Mouse (Mus musculus) heart, postnatal 10 days (tissue): ENCODE data around the gene Brwd1. TPM values are rescaled to one million over a fixed set of nuclear protein-coding genes. Genes with fewer than 3 reads are reported as not detected.
"Not testable (repeated sequence)": the region's sequence is repeated elsewhere in the genome, so short reads cannot be mapped to it uniquely, and the experiment has no call there.

Source experiments
- DNase-seq, 2 experiments: peaks; one replicate each; pipeline ENCODE4 v3.0.0; 2021
- intact Hi-C: fragments of 180-260 bp; cut with DNase I; formaldehyde crosslinking; loops from one replicate; pipeline ENCODE4 v1.15.1; 2025
- total RNA-seq, 2 experiments: library from RNA; stranded (reverse); gene quantifications; 2 replicates each; pipeline ENCODE4 v1.2.3; 2021

Gene Brwd1
- 100 to 1,000 TPM in 1 of 2 experiments, 10 to 100 TPM in 1; 92.4 to 101 TPM for total RNA-seq

- DNase-seq = peak; percentile 93
- intact Hi-C loops = loop anchor here (2.0 kb wide), 1 partner anchor 62 kb away; the partner anchor contains the start of gene Wrb
Observed at GRCm38 (mm10) chr16:96082301-96083178, at the start of gene Brwd1. Brwd1 (minus strand) TSS chr16:96082526.

GRCm38 (mm10) chr16:96128466-96128865 is 46.1 kb upstream of the Brwd1 start:
- intact Hi-C loops = loop anchor here (2.0 kb wide), 1 partner anchor 16 kb away; the partner anchor contains the start of gene Wrb
- DNase-seq = no peak

DNA sequence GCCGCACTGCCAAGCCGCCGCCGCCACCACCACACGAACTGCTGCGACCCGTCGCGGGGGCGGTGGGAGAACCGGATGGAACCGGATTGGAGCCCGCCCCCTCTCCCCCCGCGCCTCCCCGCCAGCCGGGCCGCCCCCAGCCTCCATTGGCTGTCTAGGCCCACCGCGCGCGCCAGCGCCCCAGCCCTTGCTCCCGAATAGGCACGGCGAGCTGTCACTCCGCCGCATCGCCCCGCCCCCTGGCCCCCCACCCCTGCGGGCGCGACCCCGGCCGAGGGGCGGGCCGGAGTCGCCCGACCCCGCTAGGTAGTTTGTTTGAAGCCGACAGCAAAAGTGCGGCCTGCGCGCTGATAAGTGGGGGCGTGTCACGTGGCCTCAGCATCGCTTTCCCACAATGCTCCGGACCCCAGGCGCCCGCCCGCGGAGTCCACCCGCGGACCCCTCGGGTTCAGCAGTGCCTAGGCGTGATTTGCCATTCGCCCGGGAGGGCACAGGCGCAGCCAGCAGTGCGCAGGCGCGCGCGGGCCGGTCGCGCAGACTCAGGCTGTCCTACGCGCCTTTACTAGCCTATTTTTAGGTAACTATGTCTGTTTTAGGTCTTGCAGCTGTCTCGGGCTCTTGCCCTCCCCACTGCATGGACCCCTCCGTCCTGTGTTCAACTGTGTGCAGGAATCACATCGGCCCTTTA is 45.5 kb upstream of the Brwd1 start, which contains the start of gene Hmgn1:
Gene Hmgn1 (minus strand): TSS at position 73 of the 688 bp plus-strand sequence.
- peak; percentile 96 to 97 for DNase-seq
- intact Hi-C loops = loop anchor here (1.0 to 2.0 kb wide), 2 partner anchors 17 to 44 kb away; partner anchors contain the start of gene Wrb

GRCm38 (mm10) chr16:96127288-96127656 is 44.9 kb upstream of the Brwd1 start:
- no peak for DNase-seq

DNA sequence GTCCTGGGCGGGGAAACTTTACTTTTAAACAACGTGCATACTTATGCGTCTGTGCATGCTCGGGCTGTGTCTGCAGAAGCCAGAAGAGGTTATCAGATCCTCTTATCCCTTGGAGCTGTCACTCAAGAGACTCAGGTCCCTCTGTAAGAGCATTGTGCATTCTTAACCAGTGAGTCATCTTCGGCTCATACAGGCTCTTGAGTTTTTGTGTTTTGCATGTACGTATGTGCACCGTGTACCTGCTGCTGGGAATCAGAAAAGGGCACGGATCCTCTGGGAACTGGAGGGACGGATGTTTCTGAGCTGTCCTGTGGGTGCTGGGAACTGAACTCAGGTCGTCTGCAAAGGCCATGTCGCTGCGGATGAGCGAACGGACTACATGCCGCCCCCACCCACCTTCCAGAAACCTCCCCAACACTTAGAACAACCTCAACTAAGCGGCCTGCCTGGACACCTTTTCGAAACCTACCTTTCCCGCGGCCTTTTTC is 44.4 kb upstream of the Brwd1 start:
- intact Hi-C loops = loop anchor here (1.0 kb wide), 1 partner anchor 42 kb away; no protein-coding TSS in a partner anchor
- DNase-seq = peak; percentile 14 to 30

More at GRCm38 (mm10) chr16:96127288-96127656, 44.9 kb upstream of the Brwd1 start:
- intact Hi-C loops = loop anchor here (1.0 kb wide), 1 partner anchor 43 kb away; no protein-coding TSS in a partner anchor

DNA sequence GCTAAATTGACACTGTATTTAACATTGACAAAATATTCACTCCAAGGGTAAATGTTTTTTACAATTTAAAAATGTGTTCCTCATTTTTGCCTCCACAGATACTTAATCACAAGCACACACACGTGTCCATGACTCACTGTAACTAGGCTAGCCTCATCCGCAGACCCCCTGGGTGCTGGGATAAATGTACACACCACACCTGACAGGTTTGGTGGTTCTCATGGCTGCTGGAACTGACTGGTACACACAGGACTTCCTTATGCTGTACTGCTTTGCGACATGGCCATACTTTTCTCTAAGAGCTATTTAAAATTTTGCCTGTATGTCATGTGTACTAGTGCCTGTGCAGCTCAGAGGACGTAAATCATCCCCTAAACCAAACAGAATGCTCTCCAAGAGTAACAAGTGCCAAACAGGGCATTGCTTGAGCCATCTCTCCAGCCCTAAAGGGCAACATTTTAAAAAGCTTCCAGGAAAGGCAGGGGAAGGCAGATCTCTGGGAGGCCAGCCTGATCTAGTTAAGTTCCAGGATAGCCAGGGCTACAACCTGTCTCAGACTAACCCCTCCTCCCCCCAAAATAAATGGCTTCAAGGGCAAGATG is 37.8 kb upstream of the Brwd1 start:
- DNase-seq = no peak
- intact Hi-C loops = no loop called here

DNA sequence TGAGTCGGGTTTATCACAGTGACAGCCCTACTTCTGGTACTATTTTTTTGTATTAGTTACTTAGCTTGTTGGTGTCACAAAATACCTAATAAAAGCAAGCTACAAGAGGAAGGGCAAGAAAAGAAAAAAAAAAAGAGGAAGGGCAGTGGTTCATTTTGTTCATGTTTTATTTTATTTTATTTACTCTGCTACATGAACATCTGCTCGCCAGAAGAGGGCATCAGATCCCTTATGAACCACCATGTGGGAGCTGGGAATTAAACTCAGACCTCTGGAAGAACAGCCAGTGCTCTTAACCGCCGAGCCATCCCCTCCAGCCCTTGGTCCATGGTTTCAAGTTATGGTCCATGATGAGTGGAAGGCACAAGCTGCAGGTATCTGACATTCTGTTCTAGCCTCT is 32.4 kb upstream of the Brwd1 start:
- intact Hi-C loops = no loop called here
- DNase-seq = no peak

- no peak for DNase-seq
- intact Hi-C loops = no loop called here
Observed at GRCm38 (mm10) chr16:96112769-96113168, 30.4 kb upstream of the Brwd1 start.

- DNase-seq = no peak
- intact Hi-C loops = no loop called here
Observed at GRCm38 (mm10) chr16:96110655-96111345, 28.5 kb upstream of the Brwd1 start.

- intact Hi-C loops = no loop called here
- DNase-seq = no peak
Observed at GRCm38 (mm10) chr16:96109673-96110072, 27.3 kb upstream of the Brwd1 start.

DNA sequence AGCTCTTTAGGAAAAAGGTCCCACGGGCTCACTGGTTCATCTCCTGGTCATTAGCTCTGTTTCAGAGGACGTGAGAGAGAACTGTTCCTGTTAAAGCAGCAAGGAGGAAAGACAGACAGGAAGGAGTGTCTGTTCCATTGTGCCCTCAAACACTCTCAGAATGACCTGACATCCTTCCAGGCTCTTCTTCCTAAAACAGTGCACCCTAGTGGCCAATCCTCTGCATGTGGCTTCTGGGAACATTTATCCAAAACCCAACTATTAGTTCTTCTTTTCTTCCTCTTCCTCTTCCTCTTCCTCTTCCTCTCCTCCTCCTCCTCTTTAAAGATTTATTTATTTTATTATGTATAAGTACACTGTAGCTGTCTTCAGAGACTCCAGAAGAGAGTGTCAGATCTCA is 20.7 kb upstream of the Brwd1 start:
- intact Hi-C loops = no loop called here
- peak in 1 of 2 experiments; percentile 62 for DNase-seq

- DNase-seq, intact Hi-C loops: not testable (repeated sequence)
Observed at GRCm38 (mm10) chr16:96097811-96098210, 15.5 kb upstream of the Brwd1 start.

GRCm38 (mm10) chr16:96095966-96096365 is 13.6 kb upstream of the Brwd1 start:
- intact Hi-C loops = no loop called here
- no peak for DNase-seq

DNA sequence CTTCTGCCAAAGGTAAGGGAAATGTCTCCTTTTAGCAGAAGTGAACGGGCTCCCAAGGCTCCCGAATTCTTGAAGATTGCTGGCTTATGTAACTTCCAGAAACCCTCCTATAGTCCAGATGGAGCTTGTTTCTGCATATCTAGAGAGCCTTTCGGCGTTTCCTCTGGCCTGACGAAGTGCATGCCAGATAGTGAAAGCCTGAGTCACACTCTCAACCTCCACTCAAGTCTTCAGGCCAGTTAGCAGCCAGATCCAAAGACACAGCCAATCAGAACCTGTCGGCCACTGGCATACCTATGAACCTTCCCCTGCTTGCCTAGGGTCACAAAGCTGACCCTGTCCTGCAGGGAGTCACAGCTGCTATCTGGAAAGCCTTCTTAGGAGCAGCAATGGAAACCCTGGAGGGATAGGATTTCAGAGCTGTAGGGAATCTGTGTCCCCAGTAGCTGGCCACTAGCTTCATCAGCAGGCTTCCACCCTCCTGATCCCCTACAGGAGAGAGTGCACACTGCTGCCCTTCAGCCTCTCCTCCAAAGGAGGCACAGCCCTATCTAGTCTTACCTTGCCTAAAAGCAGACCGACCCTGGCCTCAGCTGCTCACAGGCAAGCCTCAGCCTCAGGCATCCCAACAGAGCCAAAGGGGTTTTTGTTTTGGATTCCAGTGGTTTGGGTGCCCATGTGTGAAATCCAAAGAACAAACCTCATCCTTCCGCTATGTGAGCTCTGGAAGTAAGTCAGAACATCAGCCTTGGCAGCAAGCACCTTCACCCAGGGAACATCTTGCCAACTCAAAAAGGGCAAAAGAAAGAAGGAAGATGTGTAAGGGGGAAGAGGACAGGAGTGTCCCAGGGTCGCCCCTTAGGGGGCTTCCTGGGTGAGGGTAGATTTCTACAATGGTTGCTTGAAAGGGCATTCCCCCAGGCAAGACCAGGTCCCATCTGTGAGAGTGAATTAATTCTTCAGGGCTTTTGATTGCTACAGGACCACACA is 9.5 kb upstream of the Brwd1 start:
- DNase-seq = peak; percentile 48 to 57
- intact Hi-C loops = no loop called here

- DNase-seq = no peak
- intact Hi-C loops = no loop called here
Observed at GRCm38 (mm10) chr16:96088120-96088519, 5.8 kb upstream of the Brwd1 start.

- intact Hi-C loops = no loop called here
- no peak for DNase-seq
Observed at GRCm38 (mm10) chr16:96087436-96087835, 5.1 kb upstream of the Brwd1 start.

DNA sequence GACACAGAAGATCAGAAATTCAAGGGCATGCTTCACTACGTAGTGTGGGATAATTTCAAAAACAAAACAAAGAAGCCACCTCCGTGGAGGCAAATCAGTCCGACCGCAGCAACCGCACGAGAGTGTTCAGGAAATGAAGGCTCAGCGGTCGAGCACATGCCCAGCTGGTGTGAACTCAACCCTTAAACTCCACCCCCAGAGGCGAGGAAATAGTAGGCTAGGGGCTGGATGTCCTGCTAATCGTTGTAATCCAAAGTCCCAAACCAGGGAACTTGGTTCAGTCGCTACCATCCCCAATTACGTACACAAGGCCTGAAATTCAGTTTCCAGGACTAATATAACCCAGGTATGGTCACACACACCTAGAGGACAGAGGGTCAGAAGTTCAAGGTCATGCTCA is 4.7 kb upstream of the Brwd1 start:
- DNase-seq = no peak
- intact Hi-C loops = no loop called here

DNA sequence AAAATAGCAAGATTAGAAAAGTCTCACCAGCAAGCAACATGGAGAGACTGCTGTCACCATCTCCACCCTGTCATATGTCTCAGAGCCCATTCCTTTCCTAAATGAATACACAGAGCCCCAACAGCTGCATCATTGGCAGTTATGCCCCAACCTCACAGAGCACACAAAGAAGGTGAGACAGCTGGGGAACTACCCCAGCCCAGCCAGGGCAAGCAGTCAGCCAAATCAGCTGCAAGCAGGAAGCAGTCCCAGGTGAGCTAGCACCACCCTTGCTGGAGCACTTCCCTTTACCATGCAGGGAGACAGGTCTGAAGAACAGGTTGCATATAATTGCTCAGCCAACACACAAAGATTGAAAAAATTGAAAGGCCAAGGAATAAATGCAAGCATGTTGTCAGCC is 3.3 kb upstream of the Brwd1 start:
- intact Hi-C loops = no loop called here
- no peak for DNase-seq

- DNase-seq = peak in 1 of 2 experiments; percentile 74
- intact Hi-C loops = loop anchor here (2.0 kb wide), 1 partner anchor 62 kb away; the partner anchor contains the start of gene Wrb
Observed at GRCm38 (mm10) chr16:96083179-96083646, 887 bp upstream of the Brwd1 start.
